Mouse (Mus musculus) myocyte (in vitro differentiated cells): ENCODE measurements around the gene Hagh.

ENCODE experiments used
- CEBPB ChIP-seq: IDR thresholded peaks from 2 replicates; pipeline ENCODE4 v1.6.1; 2011; ENCODE audit warnings: mild to moderate bottlenecking, moderate library complexity; ENCODE audit not compliant: poor library complexity, insufficient read depth, severe bottlenecking
- E2F4 ChIP-seq: IDR thresholded peaks from one replicate; pipeline ENCODE4 v1.6.1; 2011; ENCODE audit warnings: mild to moderate bottlenecking, control low read depth, moderate library complexity; ENCODE audit not compliant: insufficient read depth
- MAX ChIP-seq: IDR thresholded peaks from one replicate; pipeline ENCODE4 v1.6.1; 2011; ENCODE audit warnings: low read depth, mild to moderate bottlenecking, control low read depth
- MYOD1 ChIP-seq, 3 experiments: IDR thresholded peaks; one replicate each; pipeline ENCODE4 v1.6.1; 2011; ENCODE audit warnings: control low read depth in 2 of 3, low read depth in 2 of 3, mild to moderate bottlenecking in 2 of 3, moderate library complexity in 1 of 3; ENCODE audit not compliant: insufficient read length in 2 of 3, control insufficient read depth in 1 of 3
- MYOG ChIP-seq, 3 experiments: IDR thresholded peaks; one replicate each; pipeline ENCODE4 v1.6.1; 2011; ENCODE audit warnings: control low read depth in 2 of 3, low read depth in 2 of 3, mild to moderate bottlenecking in 2 of 3; ENCODE audit not compliant: insufficient read length in 2 of 3, control insufficient read depth in 1 of 3, insufficient read depth in 1 of 3
- POLR2A ChIP-seq: IDR thresholded peaks from one replicate; pipeline ENCODE4 v1.6.1; 2011; ENCODE audit warnings: low read depth, mild to moderate bottlenecking, control low read depth, moderate library complexity; ENCODE audit not compliant: insufficient read length
- POLR2AphosphoS2 ChIP-seq: IDR thresholded peaks from one replicate; pipeline ENCODE4 v1.6.1; 2011; ENCODE audit warnings: low read depth, control low read depth; ENCODE audit not compliant: insufficient read length
- TCF3 ChIP-seq: IDR thresholded peaks from one replicate; pipeline ENCODE4 v1.6.1; 2011; ENCODE audit warnings: low read depth, control low read depth; ENCODE audit not compliant: insufficient read length
- USF1 ChIP-seq: IDR thresholded peaks from one replicate; pipeline ENCODE4 v1.6.1; 2011; ENCODE audit warnings: low read depth, mild to moderate bottlenecking, control low read depth, moderate library complexity

DNA sequence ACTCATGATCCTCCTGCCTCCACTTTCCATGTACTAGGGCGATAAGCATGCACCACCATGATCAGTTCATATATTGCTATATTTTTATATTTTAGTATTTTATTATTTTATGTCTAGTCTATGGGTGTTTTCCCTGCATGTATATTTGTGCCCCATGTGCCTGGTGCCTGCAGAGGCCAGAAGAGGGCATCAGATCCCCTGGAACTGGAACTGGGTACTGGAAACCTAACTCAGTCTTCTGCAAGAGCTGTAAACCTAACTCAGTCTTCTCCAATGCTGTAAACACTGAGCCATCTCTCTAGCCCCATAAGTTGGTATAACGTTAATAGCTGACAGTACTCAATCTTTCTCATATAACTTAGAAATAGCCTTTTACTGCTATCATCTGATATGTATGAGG lies 2.7 kb downstream of the Hagh start:
- TF ChIP-seq MAX (no peak), POLR2A (no peak), USF1 (no peak), POLR2AphosphoS2 (no peak), MYOD1 (IDR thresholded peaks at IDR 0.05; ENCODE audit: control insufficient read depth in 1 of 3, insufficient read length in 2 of 3, low read depth in 2 of 3) (no peak), TCF3 (no peak), E2F4 (no peak), MYOG (IDR thresholded peaks at IDR 0.05; ENCODE audit: control insufficient read depth in 1 of 3, insufficient read depth in 1 of 3, insufficient read length in 2 of 3, low read depth in 2 of 3) (no peak), CEBPB (no peak)
